Mouse (Mus musculus) limb, embryonic 14.5 days (tissue): ENCODE data around the gene Entr1. TPM values are rescaled to one million over a fixed set of nuclear protein-coding genes. Genes with fewer than 3 reads are reported as not detected.

Experiments used
- ATAC-seq: fragments of 200-750 bp; cut with Nextera tagmentation; 2 replicates; pipeline ENCODE4 v1.8.0; 2017; ENCODE audit warnings: low read depth, moderate number of reproducible peaks, moderate TSS enrichment; ENCODE audit not compliant: low FRiP score
- DNase-seq: peaks from one replicate; pipeline ENCODE4 v3.0.0-alpha.2; 2015; ENCODE audit warnings: low spot score
- H3K27ac ChIP-seq: fragments of 300-500 bp; sonication (generic); replicated peaks from 2 replicates; pipeline ENCODE4 v1.5.1; 2014; ENCODE audit warnings: low read depth, mild to moderate bottlenecking, low read length, moderate library complexity, mixed read lengths
- H3K27me3 ChIP-seq: fragments of 300-500 bp; sonication (generic); 2 replicates; pipeline ENCODE4 v1.6.1; 2014; ENCODE audit warnings: low read length, mixed read lengths; ENCODE audit not compliant: control insufficient read depth, insufficient read depth
- H3K36me3 ChIP-seq: fragments of 300-500 bp; sonication (generic); 2 replicates; pipeline ENCODE4 v1.6.1; 2014; ENCODE audit warnings: mild to moderate bottlenecking, low read length, moderate library complexity, mixed read lengths; ENCODE audit not compliant: control insufficient read depth, insufficient read depth
- H3K4me1 ChIP-seq: fragments of 300-500 bp; sonication (generic); 2 replicates; pipeline ENCODE4 v1.6.1; 2014; ENCODE audit warnings: antibody characterized with exemption, low read length, mixed read lengths; ENCODE audit not compliant: control insufficient read depth, insufficient read depth
- H3K4me2 ChIP-seq: fragments of 300-500 bp; sonication (generic); replicated peaks from 2 replicates; pipeline ENCODE4 v1.6.1; 2014; ENCODE audit warnings: low read depth, mild to moderate bottlenecking, low read length, moderate library complexity; ENCODE audit not compliant: severe bottlenecking
- H3K4me3 ChIP-seq: fragments of 300-500 bp; sonication (generic); replicated peaks from 2 replicates; pipeline ENCODE4 v1.5.1; 2014; ENCODE audit warnings: low read length
- H3K9ac ChIP-seq: fragments of 300-500 bp; sonication (generic); 2 replicates; pipeline ENCODE4 v1.6.1; 2014; ENCODE audit warnings: mild to moderate bottlenecking, low read depth, low read length, moderate library complexity; ENCODE audit not compliant: severe bottlenecking
- H3K9me3 ChIP-seq: fragments of 300-500 bp; sonication (generic); 2 replicates; pipeline ENCODE4 v1.6.1; 2016; ENCODE audit warnings: low read length; ENCODE audit not compliant: control insufficient read depth
- POLR2A ChIP-seq: fragments of 200-500 bp; IDR thresholded peaks from 2 replicates; pipeline ENCODE4 v1.8.0; 2012; ENCODE audit warnings: inconsistent platforms, mild to moderate bottlenecking, moderate library complexity, borderline replicate concordance; ENCODE audit not compliant: insufficient read depth, insufficient read length; ENCODE audit errors: extremely low read depth
- WGBS: fragments of 180-500 bp; shearing (Covaris S2); extraction: QIAGEN DNeasy Blood & Tissue Kit; methylation state at CpG from one replicate; pipeline ENCODE4 v1.1.7; 2014; 5-methylcytosine and 5-hydroxymethylcytosine counted together
- polyA plus RNA-seq, 2 experiments: library from polyadenylated mRNA; depleted of rRNA in 1 of 2; stranded (reverse) in 1 of 2; unstranded in 1 of 2; fragments of >200 nt; fragmentation: Nextera tagmentation in 1 of 2; extraction: Ambion mirVana in 1 of 2; gene quantifications; 2 replicates each; pipeline versions ENCODE4 v1.2.1 to v1.2.3; 2012 to 2014

Entr1 gene
- polyA plus RNA-seq, 2 experiments, result 120 to 222 TPM

- Histone ChIP-seq H3K4me2 (no peak within 1 kb of the TSS), H3K27me3 (no peaks in the 10 kb centered on the region), H3K36me3 (peaks cover 33% of the 10 kb centered on the region), H3K9ac (no peak within 1 kb of the TSS), H3K4me1 (no peaks in the 10 kb centered on the region), H3K4me3 (no peak within 1 kb of the TSS), H3K27ac (no peak within 1 kb of the TSS), H3K9me3 (no peaks in the 10 kb centered on the region)
- no peak for ATAC-seq
- no peak for DNase-seq
- no peak for TF ChIP-seq POLR2A
- 50% methylated on average over 3 of the region's 3 CpGs for WGBS
Observed at GRCm38 (mm10) chr2:26360772-26361171, 28.3 kb downstream of the Entr1 start, which contains the start of gene Card9. Gene Card9 (minus strand): TSS chr2:26360918.

DNA sequence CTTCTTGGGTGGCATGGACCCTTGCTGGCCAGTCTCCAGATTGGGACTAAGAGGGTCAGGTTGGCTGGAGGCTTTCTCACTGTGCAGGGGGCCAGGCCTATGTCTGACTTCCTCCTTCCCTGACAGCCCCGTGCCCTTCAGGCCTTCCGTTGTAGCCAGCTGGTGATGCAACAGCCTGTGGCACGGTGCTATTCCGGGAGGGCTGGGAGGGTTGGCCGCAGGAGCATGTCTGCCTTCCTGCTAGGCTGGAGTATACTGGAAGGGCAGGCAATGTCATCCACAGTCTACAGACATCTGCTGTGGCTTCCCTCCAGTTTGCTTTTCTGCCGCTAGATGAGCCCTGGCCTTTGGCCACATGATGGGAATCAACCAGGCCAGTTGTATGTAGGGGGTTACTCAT, 29.1 kb downstream of the Entr1 start:
- Histone ChIP-seq H3K36me3 (peaks cover 28% of the 10 kb centered on the region), H3K4me3 (no peak overlapping the region), H3K4me2 (no peak overlapping the region), H3K27me3 (no peaks in the 10 kb centered on the region), H3K9me3 (no peaks in the 10 kb centered on the region), H3K4me1 (no peaks in the 10 kb centered on the region), H3K27ac (no peak overlapping the region), H3K9ac (no peak overlapping the region)
- WGBS, result 95% methylated on average over 6 of the region's 6 CpGs
- no peak for TF ChIP-seq POLR2A
- no peak for ATAC-seq
- DNase-seq, result no peak

- DNase-seq, result no peak
- no peak overlapping the region for H3K4me3 ChIP-seq
- 87% methylated on average over 13 of the region's 13 CpGs for WGBS
- no peaks in the 10 kb centered on the region for H3K9me3 ChIP-seq
- no peak for ATAC-seq
- no peak for TF ChIP-seq POLR2A
- no peaks in the 10 kb centered on the region for H3K4me1 ChIP-seq
- H3K36me3 ChIP-seq, result peaks cover 16% of the 10 kb centered on the region
- no peak overlapping the region for H3K9ac ChIP-seq
- no peak overlapping the region for H3K27ac ChIP-seq
- H3K4me2 ChIP-seq, result no peak overlapping the region
- no peaks in the 10 kb centered on the region for H3K27me3 ChIP-seq
Observed at GRCm38 (mm10) chr2:26358667-26359320, 30.3 kb downstream of the Entr1 start.

- Histone ChIP-seq H3K27ac (no peak overlapping the region), H3K4me3 (no peak overlapping the region), H3K27me3 (no peaks in the 10 kb centered on the region), H3K4me1 (peaks cover 4% of the 10 kb centered on the region; the same call in 1 of the 2 replicates), H3K9me3 (no peaks in the 10 kb centered on the region), H3K4me2 (no peak overlapping the region), H3K9ac (no peak overlapping the region; the same call in 1 of the 2 replicates), H3K36me3 (peaks cover 5% of the 10 kb centered on the region)
- no peak for TF ChIP-seq POLR2A
- 46% methylated on average over 15 of the region's 15 CpGs for WGBS
- ATAC-seq (no peak), DNase-seq (no peak)
Observed at GRCm38 (mm10) chr2:26357484-26357883, 31.6 kb downstream of the Entr1 start.

DNA sequence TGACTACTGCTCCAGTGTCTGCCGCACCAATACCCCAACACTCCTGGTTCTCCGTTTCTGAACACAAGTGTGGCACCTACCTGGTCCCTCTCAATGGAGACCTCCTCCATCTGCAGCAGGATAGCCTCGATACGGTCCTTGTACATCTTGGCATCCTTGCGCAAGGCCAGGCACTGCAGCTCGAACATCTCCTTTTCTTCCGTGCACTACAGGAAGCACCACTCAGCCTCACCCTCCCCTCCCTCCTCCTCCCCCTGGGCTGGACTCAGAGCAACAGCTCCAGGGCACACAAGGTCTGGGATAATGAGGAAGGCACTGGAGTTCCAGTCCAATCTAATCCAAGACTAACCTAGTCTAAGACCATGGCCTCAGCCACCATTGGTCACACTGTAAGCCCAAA, 32.4 kb downstream of the Entr1 start:
- Histone ChIP-seq H3K36me3 (peaks cover 2% of the 10 kb centered on the region; the same call in 1 of the 2 replicates), H3K27me3 (no peaks in the 10 kb centered on the region), H3K9ac (no peak overlapping the region), H3K27ac (no peak overlapping the region), H3K4me2 (no peak overlapping the region), H3K4me3 (no peak overlapping the region), H3K4me1 (peaks cover 5% of the 10 kb centered on the region; the same call in 1 of the 2 replicates), H3K9me3 (no peaks in the 10 kb centered on the region)
- ATAC-seq (no peak), DNase-seq (no peak)
- WGBS, result 80% methylated on average over 7 of the region's 7 CpGs
- no peak for TF ChIP-seq POLR2A

- no peak overlapping the region for H3K4me3 ChIP-seq
- no peak overlapping the region for H3K9ac ChIP-seq
- H3K4me2 ChIP-seq, result no peak overlapping the region
- peaks cover 2% of the 10 kb centered on the region; the same call in 1 of the 2 replicates for H3K36me3 ChIP-seq
- H3K27me3 ChIP-seq, result no peaks in the 10 kb centered on the region
- H3K4me1 ChIP-seq, result peaks cover 6% of the 10 kb centered on the region
- TF ChIP-seq POLR2A, result no peak
- no peak overlapping the region for H3K27ac ChIP-seq
- DNase-seq (no peak), ATAC-seq (no peak)
- no peaks in the 10 kb centered on the region for H3K9me3 ChIP-seq
- WGBS, result 82% methylated on average over 4 of the region's 4 CpGs
Observed at GRCm38 (mm10) chr2:26356231-26356630, 32.9 kb downstream of the Entr1 start.
